Mouse (Mus musculus): Measurements from ENCODE around the gene Znrf1.

Znrf1 gene

DNA sequence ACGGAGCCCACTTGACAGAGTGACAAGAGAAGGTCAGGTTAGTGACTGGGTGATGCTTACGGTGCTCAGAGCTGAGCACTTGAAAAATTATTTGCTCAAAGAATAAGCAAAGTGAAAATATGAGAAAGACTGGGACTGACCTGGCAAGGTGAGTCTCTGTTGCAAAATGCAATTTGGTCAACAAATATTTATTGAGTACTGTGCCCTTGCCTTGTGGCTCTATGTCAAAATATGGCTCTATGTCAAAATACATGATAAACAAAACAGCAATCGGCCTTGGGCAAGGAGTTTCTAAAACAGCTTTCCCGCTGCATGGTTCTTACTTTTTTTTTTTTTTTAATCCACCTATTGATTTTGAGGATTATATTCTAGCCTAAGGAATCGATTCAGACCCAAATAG lies 406 bp upstream of the Znrf1 start:
- DNase-seq, result no peak

DNA sequence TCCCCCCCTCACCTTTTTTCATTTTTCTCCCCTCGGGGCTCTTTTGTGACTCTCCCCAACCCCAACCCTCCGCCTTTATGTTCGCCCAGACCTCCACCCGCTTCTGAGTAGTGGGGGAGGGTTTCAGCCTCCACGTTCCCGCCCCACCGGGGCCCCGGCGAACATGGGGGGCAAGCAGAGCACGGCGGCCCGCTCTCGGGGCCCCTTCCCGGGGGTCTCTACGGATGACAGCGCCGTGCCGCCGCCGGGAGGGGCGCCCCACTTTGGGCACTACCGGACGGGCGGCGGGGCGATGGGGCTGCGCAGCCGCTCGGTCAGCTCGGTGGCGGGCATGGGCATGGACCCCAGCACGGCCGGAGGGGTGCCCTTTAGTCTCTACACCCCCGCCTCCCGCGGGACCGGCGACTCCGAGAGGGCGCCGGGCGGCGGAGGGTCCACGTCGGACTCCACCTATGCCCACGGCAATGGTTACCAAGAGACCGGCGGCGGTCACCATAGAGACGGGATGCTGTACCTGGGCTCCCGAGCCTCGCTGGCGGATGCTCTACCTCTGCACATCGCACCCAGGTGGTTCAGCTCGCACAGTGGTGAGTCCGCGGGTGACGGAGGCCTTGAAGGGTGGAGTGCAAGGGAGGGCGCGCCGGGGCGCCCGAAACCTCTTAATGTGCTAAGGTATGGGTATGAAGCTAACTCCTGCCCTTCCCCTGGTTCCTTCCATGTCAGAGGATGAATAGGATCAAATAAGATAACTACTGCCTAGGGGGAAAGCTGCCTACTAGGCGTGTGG lies 1.3 kb downstream of the Znrf1 start:
- DNase-seq, result peak; percentile 57

DNA sequence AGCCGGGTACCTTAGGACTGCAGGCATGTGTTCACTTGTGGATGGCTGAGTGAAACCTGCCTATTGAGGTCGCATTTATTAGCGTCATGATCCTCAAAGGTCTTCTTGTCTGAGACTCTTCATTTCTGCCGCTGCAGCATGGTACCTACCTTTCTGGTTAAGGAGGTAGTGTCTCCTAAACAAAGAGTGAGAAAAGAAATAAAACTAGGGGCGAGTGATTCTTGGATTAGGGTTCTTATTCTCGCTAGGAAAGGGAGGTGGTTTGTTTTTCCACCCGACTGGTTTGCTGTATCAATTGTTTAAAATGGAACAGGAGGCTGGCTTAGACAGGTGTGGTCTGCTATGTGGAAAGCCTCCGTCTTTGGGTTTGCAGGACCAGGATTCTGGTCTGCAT lies 1.9 kb downstream of the Znrf1 start:
- no peak for DNase-seq

DNA sequence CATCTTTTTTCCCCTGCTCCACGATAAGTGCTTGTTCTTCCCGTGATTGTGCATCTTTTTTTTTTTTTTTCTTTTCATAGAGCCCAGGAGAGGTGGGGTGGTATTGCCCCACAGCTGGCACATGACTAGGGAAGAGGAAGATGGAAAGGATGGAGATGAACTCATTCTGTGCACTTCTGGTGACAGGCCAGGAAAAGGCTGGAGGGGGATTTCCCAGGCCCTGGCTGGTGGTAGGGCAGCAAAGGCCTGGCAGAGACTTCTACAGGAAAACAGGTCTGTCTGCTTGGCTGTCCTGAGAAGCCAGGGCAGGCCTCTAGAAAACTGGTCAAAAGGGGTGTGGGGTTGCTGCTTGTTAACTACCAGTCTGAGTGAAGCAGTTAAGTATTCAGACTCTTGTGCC lies 2.3 kb downstream of the Znrf1 start:
- peak; percentile 6 for DNase-seq

DNA sequence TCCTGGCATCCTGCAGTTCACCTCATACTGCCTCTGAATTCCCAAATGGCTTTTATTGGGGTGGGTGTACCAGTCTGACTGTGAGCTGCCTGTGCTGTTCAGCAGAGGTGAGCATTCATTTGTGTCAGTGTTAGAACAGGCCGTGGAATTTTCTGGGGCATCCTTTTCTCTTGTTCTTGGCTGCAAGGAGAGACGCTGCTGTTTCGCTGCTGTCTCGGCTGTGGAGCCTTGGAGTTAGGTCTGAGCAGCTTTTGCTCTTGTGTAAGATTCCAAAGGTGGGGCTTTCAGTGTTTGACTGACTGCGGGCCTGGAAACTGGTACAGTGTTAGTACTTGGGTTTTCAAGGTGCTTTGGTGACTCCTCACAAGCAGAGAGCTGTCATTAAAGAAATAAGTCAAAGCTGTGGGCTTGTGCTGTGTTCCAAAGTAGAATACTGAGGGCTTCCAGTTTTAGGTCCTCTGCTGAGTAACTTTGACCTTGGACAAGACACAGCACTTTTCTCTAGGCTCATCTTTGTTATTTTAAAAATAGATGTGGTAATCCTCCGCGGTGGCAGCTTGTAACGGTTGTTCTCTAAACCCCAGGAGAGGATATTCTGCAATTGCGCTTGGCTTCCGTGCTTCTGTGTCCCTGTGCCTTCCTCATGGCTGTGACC lies 3.7 kb downstream of the Znrf1 start:
- DNase-seq, result peak; percentile 11

DNA sequence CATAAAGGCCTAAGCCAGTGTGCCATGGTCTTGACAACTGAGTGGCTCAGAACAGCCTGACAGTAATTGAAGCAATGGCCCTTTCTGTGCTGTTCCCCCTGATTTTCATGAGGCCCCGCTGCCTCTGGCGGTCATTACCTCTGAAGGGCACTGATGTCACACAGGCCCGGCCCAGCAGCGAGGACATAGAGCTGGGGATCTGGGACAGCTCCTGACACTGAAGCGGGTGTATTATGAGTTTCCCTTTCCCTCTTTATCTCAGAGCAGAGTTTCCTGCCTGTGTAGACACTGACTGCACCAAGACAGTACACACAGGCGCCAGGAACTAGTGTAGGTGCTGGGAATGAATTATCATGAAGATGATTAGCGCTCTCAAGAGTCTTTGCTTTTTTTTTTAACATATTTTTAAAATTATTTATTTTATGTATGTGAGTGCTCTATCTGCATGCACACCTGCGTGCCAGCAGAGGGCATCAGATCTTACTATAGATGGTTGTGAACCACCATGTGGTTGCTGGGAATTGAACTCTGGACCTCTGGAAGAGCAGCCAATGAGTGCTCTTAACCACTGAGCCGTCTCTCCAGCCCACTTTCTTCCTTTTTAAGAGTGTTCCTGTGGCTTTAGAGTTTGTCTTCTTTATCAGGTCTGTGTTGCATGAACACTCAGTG lies 7.9 kb downstream of the Znrf1 start:
- no peak for DNase-seq

DNA sequence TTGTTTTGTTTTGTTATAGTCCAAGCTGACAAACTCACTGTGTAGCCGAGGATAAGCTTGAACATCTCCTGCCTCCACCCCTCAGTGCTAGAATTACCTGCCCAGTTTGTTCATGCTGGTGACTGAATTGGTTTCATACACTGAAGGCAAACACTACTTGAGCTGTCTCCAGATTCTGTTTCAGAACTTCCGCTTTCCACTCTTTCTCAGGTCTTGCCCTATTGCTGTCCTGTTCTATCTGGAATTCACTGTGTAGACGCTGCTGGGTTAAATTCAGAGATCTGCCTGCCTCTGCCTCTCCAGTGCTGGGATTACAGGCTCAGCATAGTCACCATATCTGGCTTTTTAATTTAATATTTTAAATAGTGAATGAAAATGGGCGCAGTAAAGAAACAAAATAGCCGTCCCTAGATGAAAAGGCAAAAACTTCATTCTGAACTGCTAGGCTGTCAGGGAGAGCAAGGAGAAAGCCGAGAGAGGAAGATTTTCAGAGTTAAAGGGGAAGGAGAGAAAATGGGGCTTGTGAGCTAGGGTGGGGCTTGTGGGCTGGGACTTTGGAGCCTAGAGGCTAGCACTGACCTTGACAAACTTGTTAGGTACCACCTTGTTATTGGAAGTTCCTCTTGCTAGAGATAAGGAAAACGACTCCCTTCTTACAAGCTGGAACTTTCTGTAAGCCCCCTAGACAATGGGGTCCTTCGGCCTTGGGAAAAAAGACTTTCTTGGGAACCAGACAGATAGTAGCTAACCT lies 9.7 kb downstream of the Znrf1 start:
- DNase-seq, result no peak

DNA sequence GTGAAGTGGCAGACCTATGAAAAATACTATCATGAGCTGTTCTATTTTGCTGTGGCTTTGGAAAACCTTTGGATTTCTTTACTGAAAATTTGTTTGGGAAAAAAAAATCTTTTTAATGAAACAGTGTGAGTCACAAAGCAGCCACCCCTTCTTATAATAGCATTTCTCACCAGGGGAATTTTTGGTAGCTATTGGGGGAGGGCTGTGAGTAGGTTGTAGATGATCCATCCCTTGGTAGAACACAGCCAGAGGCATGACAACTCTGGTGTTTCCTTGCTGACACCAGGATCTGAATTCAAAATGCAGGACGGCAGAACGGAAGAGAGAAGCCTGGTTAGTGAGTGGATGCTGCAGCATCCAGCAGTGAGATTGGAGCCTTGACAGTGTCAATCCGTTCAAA lies 11.2 kb downstream of the Znrf1 start:
- DNase-seq, result no peak

DNA sequence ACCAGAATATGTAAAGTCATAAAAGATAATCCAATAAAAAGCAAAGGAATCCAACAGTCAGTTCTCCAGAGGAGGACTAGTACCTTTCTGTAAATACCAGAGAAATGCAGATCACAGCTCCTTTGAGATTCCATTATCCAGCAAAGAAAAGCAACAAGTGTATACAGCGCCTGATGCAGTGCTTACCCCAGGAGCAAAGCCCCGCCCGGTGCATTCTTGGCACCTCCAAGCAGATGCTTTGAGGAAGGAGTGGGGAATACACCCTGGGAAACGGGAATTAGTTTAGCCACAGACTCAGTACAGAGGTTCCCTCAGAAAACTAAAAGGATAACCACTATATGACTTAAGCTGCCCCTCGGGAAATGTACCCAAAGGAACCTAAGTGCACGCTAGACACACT lies 12.3 kb downstream of the Znrf1 start:
- no peak for DNase-seq

DNA sequence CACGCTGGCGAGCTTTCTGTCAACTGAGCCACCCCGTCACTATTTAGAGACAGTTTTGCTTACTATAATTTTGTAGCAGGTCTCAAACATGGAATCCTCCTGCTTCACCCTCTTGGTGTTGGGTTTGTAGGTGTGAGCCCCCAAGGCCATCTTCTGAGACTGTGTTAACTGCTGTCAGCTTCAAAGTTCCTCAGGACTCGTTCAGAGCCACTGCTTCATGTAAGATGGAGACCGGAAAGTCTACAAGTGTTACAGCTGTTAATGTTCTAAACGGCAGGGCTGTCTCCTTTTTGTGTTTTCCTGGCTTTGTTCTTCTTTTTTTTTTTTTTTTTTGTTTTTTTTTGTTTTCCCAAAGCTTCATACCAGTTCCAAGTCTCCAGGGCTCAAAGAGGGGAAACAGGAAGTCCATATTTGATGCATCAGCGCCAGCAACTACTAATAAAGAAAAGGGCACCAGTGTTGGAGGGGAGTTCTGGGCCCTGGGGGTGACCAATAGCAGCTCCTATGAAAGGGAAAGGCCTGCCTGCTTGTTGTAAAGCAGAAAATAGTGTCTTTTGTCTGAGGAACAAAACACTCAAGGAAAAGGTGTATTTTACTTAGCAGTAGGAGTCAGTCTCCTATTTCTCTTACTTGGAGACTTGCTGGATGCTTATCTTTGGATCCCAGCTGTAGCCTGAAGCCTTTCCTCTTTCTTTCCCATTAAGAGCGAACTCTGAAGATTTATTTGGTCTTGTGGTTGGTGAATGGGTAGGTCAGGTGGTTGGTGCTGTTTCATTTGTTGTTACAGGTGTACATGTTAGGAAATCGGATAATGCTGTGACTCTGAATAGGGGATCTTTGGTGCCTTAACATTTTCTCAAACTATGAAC lies 14.3 kb downstream of the Znrf1 start:
- DNase-seq, result no peak

DNA sequence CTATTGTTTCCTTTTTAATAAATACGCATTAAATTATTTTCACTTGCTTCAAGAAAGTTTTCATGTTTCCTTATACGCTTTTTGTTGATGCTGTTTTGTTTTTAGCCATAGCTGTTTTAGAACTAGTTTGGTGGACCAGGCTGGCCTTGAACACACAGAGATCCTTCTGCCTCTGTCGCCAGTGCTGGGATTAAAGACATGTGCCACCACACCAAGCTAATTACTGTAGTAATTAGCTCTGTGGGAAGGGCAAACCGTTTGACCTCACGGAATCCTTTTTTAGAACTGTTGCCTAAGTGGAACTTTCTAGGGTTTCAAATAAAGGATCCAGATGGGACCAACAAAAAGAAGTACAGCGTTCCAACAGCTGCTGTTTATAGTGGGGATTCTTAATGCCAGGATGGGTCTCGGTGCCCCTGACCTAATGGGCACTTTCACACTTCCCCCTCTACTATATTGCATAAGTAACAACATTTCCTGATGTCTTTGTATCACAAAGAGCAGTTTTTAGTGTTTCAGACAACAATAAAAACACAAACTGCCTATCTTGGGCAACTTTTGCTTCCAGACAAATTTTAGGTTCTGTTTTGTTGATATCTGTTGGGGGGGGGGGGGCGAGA lies 15.7 kb downstream of the Znrf1 start:
- DNase-seq, result no peak

DNA sequence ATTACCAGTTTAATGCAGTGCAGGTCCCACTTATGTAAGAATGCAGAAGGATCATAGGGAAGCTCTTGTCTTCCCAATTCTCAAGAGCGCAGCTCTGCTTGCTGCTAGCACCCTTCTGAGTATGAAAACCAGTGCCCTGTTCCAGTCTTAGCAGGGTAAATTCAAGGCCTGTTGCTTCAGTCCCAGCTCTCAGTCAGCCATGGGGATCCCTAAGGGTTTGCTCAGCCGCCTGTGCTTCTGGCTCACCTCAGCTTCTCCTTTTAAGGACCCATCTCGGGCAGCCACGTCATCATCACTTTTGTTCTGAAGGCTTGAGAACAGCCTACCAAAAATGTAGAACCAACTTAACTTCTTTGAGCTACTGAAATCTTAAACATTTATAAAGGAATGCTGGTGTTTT lies 25.9 kb downstream of the Znrf1 start:
- DNase-seq, result no peak

DNA sequence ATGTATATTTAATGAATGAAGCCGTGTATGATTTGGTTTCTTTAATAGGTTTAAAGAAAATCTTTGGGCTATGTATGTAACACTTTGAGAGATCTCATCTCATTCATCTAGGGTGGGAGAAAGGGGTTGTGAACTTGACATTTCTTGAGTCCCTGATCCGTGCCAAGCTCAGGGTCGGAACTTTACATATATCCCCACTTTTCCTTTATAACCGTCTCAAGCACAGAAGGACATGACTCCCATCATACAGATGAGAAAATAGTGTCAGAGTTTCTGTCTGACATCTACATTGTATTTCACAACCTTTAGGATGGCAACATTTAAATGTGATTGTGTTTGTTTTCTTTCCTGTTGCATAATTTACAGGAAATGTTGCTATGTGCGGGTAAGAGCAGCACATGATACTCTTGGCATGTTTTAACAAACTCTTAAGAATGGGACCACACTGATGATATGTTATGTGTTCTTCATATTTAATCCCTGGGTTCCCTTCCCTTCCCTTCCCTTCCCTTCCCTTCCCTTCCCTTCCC lies 26.4 kb downstream of the Znrf1 start:
- DNase-seq, result no peak

DNA sequence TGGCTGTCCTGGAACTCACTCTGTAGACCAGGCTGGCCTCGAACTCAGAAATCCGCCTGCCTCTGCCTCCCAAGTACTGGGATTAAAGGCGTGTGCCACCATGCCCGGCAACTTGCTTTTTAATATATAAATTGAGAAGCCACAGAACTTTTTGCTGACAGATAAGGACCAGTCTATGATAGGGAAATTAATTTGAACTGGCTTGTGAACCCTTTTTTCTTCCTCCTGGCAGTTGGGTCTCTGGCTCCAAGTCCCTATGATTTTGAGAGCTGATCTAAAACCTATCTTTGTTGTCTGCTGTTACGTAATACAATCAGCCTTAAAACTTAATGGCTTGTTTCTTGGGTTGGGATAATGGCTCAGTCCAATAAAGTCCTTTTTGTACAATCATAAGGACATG lies 27.2 kb downstream of the Znrf1 start:
- no peak for DNase-seq

DNA sequence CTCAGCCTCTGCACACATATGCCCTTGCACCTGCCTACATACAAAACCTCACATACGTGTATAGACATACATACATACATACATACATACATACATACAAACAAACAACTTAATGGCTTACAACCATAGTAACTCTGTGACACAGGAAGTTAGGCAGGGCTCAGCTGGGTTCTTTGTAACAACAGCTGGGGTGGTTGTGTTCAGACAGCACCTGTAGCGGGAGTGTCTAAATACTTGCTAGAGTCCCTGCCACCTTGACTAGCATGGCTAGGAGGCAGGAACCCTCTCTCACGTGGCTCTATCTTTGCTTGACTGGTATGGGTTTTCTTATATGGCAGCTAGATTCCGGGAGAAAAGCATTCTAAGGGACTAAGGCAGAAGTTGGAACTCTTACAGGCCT lies 27.8 kb downstream of the Znrf1 start:
- no peak for DNase-seq

DNA sequence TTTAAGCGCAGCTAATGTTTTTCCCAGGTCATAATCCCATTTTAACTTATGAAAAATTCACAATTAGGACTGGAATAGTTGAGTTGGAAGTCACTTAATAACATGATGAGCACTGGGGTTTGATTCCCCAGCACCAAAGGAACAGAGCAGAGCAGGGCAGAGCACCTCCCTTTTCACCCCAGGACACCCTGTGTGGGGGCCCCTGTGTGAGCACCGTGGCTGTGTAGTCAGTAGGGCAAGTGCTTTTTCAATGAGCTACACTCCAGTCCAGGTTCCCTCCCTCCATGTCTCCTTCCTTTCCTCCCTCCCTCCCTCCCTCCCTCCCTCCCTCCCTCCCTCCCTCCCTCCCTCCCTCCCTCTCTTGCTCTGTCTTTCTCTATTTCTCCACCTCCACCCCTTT lies 28.2 kb downstream of the Znrf1 start:
- no peak for DNase-seq

DNA sequence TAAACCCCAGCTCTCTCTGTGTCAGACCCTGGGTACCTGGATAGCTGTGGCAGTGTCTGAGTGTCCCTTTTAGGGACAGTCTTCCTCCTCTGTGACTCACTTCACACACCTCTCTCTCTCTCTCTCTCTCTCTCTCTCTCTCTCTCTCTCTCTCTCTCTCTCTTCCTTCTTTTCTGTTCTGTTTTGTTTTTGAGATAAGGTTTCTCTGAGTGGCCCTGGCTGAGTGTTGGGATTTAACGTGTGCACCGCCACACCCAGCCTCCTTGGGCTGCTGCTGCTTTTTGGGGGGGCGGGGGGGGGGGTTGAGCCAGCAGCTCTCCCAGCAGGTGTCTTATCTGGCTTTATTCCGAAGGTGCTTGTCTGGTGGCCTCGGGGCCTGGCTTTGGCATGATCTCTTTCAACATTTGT lies 29.9 kb downstream of the Znrf1 start:
- DNase-seq, result no peak

DNA sequence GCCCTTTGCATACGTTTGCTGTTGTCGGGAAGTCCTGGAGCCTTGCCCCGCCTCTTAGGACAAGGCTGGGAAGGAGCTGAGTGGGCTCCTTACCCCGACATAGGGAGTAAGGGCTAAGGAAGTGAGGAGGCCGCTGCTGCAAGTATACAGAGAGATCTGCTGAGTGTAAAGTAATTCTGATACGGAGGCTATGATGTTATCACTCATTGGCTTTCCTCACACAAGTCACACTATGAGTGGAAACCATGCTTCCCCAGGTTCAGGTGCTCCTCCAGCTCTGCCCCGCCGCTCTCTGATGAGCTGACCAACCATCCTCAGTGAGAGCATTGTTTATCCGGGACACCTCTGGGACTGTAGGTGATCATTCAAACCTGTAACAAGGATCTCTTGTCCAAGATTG lies 30.4 kb downstream of the Znrf1 start:
- no peak for DNase-seq

DNA sequence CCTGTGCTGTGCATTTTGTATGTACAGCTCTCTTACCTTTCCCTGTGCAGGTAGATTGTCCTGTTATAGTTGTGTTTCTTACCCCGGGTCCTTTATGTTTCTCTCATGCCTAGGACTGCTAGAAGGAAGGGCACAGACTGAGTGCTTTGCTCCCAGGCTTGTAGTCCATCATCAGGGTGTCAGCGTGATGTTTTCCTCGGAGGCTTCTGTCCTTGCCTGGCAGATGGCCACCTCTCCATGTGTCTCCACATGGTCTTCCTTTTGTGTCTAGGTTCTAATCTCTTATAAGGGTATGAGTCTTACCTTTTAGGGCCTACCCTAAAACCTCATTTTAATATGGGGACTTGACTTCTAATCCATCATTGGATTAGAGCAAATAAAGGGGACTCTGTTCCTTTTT lies 31.7 kb downstream of the Znrf1 start:
- no peak for DNase-seq

DNA sequence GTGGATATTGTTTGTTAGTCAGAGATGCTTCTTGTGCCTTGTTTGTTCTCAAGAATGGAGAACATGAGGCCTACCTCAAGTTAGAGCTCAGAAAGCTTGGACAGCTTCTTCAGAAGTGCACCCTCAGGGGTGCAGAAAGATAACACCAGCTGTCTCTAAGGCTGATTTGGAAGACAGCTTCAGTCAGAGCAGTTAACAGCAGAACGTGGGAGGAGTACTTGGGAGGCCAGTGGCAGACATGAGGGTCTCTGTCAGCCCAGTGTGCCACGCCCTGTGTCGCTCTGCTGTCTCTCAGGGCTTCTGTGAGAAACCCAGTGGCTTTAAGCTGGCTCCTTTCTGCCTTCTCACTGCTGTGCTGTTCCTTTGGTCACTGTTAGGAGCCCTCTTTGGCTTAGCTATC lies 32.1 kb downstream of the Znrf1 start:
- no peak for DNase-seq

DNA sequence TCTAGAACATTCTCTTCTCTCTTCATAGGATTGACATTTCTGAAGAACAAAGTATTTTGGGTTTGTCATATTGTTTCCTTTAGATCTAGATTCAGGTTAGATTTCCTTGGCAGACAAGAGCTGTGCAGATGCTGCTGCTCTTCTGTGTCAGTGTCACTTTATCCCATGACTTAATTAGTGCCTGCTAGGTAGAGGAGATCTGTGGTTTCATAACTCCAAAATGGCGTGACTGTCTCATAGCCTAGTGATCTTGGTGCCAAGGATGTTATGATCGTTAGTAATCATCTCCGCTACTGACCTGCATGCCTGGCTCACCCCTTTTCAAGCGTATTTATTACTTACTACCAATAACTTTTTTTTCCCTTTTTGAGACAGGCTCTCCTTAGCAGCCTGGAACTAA lies 34.0 kb downstream of the Znrf1 start:
- DNase-seq, result no peak

DNA sequence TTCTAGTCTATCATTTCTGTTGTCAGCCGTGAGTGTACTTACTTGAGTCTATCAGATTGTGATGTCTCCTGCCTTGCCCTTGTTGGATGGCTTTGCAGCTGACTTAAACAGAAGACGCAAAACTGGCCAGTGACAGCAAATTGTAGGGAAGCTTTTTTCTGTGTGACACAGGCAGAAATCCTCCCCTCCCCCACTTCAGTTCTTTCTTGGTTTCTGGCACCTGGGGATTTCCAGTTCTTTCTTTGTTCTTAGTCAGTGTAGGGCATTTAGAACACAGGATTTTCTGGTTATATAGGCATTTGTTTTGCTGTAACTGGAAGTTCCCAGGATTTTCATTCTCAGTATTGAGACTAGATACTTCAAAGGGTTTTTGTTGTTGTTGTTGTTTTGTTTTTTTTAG lies 34.5 kb downstream of the Znrf1 start:
- DNase-seq, result no peak
